ENCODE assay signal across 9 mouse cellular contexts in the genomic region with DNA sequence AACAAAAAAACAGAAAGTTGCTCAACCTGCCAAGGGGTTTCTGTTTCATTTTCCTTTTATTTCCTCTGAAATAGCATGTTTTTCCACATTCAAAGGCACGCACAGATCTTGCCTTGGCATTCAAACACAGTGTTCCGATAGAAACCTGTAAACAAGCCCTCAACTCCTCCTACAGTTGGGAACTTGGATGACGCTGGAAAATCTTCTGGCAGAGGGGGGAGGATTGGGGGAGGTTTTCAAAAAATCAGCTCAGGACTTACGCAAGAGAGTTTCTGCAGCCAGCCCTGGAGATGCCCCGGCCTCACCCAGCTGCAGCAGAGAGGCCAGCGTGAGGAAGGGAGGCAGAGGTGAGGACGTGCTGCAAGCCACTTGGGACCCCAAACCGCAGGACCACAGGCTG. TPM values are rescaled to one million over a fixed set of nuclear protein-coding genes. Genes with fewer than 3 reads are reported as not detected.
DNase-seq lines count a peak whose midpoint lies in the region; ATAC-seq and TF ChIP-seq lines count a peak whose summit lies in the region.
"Had no signal": no experiment of that assay in that cellular context is flagged by ENCODE, and none has a peak within 500 bp of the region (broad histone marks: within the 10 kb centered on the region; RNA-seq: fewer than 3 reads in every experiment).

No protein-coding gene starts in this region.

- ATAC-seq in kidney, embryonic 15.5 days (replicated peaks; ENCODE audit: low FRiP score), result no peak
- ATAC-seq in heart, embryonic 13.5 days (ENCODE audit: extremely low read depth, insufficient number of reproducible peaks, low FRiP score, low TSS enrichment), result no peak
- ATAC-seq in liver, embryonic 15.5 days (ENCODE audit: insufficient read depth), result no peak
- peak; percentile 81 for ATAC-seq in stomach, postnatal 0 days (ENCODE audit: low FRiP score, low TSS enrichment)

- TF ChIP-seq CTCF in kidney, adult 2 months (conservative IDR thresholded peaks at IDR 0.05; ENCODE audit: insufficient read depth, insufficient read length, low read depth, low read length), result no peak
- no peak; the same call in 1 of the 2 replicates for TF ChIP-seq CTCF in stomach, postnatal 0 days (IDR thresholded peaks at IDR 0.05; ENCODE audit: low read depth)

- no peaks in the 10 kb centered on the region for H3K9me3 ChIP-seq in kidney, embryonic 15.5 days (replicated peaks)
- no peaks in the 10 kb centered on the region for H3K9me3 ChIP-seq in heart, embryonic 13.5 days
- no peaks in the 10 kb centered on the region for H3K9me3 ChIP-seq in liver, embryonic 15.5 days (replicated peaks)
- H3K9me3 ChIP-seq in stomach, postnatal 0 days (ENCODE audit: control insufficient read depth, low read length), result no peaks in the 10 kb centered on the region
- H3K9me3 ChIP-seq in forebrain, embryonic 10.5 days, result no peaks in the 10 kb centered on the region

- TF ChIP-seq EP300 in stomach, postnatal 0 days (optimal IDR thresholded peaks at IDR 0.05), result peak; percentile 75

- TF ChIP-seq POLR2A in kidney, adult 2 months (IDR thresholded peaks at IDR 0.05; ENCODE audit: low read depth, low read length), result peak; percentile 39

- H3K27me3 ChIP-seq in kidney, adult 2 months (replicated peaks; ENCODE audit: control insufficient read depth, insufficient read depth, low read length), result no peaks in the 10 kb centered on the region
- H3K27me3 ChIP-seq in kidney, embryonic 15.5 days, result no peaks in the 10 kb centered on the region
- no peaks in the 10 kb centered on the region for H3K27me3 ChIP-seq in heart, embryonic 13.5 days (replicated peaks)
- no peaks in the 10 kb centered on the region for H3K27me3 ChIP-seq in liver, embryonic 15.5 days
- H3K27me3 ChIP-seq in stomach, postnatal 0 days (ENCODE audit: control insufficient read depth, insufficient read depth, low read length), result no peaks in the 10 kb centered on the region
- no peaks in the 10 kb centered on the region for H3K27me3 ChIP-seq in forebrain, embryonic 10.5 days (ENCODE audit: poor library complexity, severe bottlenecking)

- H3K27ac ChIP-seq in kidney, adult 2 months (ENCODE audit: insufficient read depth, low read depth, low read length), result no peak overlapping the region; the same call in 1 of the 2 replicates
- H3K27ac ChIP-seq in kidney, embryonic 15.5 days, result no peak overlapping the region
- H3K27ac ChIP-seq in heart, embryonic 13.5 days (replicated peaks), result peak overlapping the region; percentile 75; the same call in 1 of the 2 replicates
- H3K27ac ChIP-seq in liver, embryonic 15.5 days (replicated peaks), result no peak overlapping the region
- 0 out of 2 replicates have a peak overlapping the region, but pooled peaks have one; percentile 46 for H3K27ac ChIP-seq in stomach, postnatal 0 days (replicated peaks)
- H3K27ac ChIP-seq in forebrain, embryonic 10.5 days, result no peak overlapping the region

- H3K36me3 ChIP-seq in kidney, adult 2 months (ENCODE audit: control insufficient read depth, insufficient read depth, low read length), result no peaks in the 10 kb centered on the region
- no peaks in the 10 kb centered on the region for H3K36me3 ChIP-seq in kidney, embryonic 15.5 days
- H3K36me3 ChIP-seq in heart, embryonic 13.5 days, result no peaks in the 10 kb centered on the region
- H3K36me3 ChIP-seq in liver, embryonic 15.5 days (replicated peaks), result no peaks in the 10 kb centered on the region
- H3K36me3 ChIP-seq in stomach, postnatal 0 days (ENCODE audit: control insufficient read depth, insufficient read depth, low read length), result no peaks in the 10 kb centered on the region
- no peaks in the 10 kb centered on the region for H3K36me3 ChIP-seq in forebrain, embryonic 10.5 days (replicated peaks)

- H3K4me1 ChIP-seq in kidney, adult 2 months (ENCODE audit: control insufficient read depth, insufficient read depth, low read length), result 0 out of 2 replicates have a peak, but pooled peaks cover 4% of the 10 kb centered on the region
- peaks cover 14% of the 10 kb centered on the region for H3K4me1 ChIP-seq in kidney, embryonic 15.5 days
- H3K4me1 ChIP-seq in heart, embryonic 13.5 days, result peaks cover 23% of the 10 kb centered on the region
- H3K4me1 ChIP-seq in liver, embryonic 15.5 days (replicated peaks), result peaks cover 7% of the 10 kb centered on the region; the same call in 1 of the 2 replicates
- no peaks in the 10 kb centered on the region for H3K4me1 ChIP-seq in stomach, postnatal 0 days (replicated peaks; ENCODE audit: control insufficient read depth, insufficient read depth)
- no peaks in the 10 kb centered on the region for H3K4me1 ChIP-seq in forebrain, embryonic 10.5 days

- WGBS in kidney, adult 2 months, result 49% methylated on average over 8 of the region's 8 CpGs
- 50% methylated on average over 8 of the region's 8 CpGs for WGBS in kidney, embryonic 15.5 days
- WGBS in heart, embryonic 13.5 days, result 40% methylated on average over 8 of the region's 8 CpGs
- WGBS in liver, embryonic 15.5 days (ENCODE audit: insufficient replicate concordance), result 26% methylated on average over 8 of the region's 8 CpGs
- WGBS in stomach, postnatal 0 days, result 23% methylated on average over 8 of the region's 8 CpGs
- WGBS in forebrain, embryonic 10.5 days, result 76% methylated on average over 8 of the region's 8 CpGs

- no peak overlapping the region for H3K4me2 ChIP-seq in kidney, embryonic 15.5 days
- 0 out of 2 replicates have a peak overlapping the region, but pooled peaks have one; percentile 4 for H3K4me2 ChIP-seq in heart, embryonic 13.5 days
- 0 out of 2 replicates have a peak overlapping the region, but pooled peaks have one; percentile 35 for H3K4me2 ChIP-seq in liver, embryonic 15.5 days
- H3K4me2 ChIP-seq in stomach, postnatal 0 days (replicated peaks; ENCODE audit: low read depth), result no peak overlapping the region

- peak; percentile 82 for DNase-seq in kidney, adult 2 months
- peak; percentile 86 for DNase-seq in adrenal gland, adult 2 months
- DNase-seq in stomach, postnatal 0 days (ENCODE audit: low spot score), result peak; percentile 50
- no peak for DNase-seq in forebrain, embryonic 10.5 days (ENCODE audit: extremely low spot score, low spot score)
- no peak for DNase-seq in frontal cortex, postnatal 14 days (ENCODE audit: low spot score in 2 of 2)

- H3K9ac ChIP-seq in kidney, embryonic 15.5 days, result no peak overlapping the region
- H3K9ac ChIP-seq in heart, embryonic 13.5 days, result peak overlapping the region; percentile 33; the same call in 1 of the 2 replicates
- no peak overlapping the region for H3K9ac ChIP-seq in liver, embryonic 15.5 days
- H3K9ac ChIP-seq in stomach, postnatal 0 days (ENCODE audit: low read length), result no peak overlapping the region

- no peak overlapping the region for H3K4me3 ChIP-seq in kidney, adult 2 months (ENCODE audit: insufficient read depth, low read depth, low read length)
- H3K4me3 ChIP-seq in kidney, embryonic 15.5 days (replicated peaks), result no peak overlapping the region
- H3K4me3 ChIP-seq in heart, embryonic 13.5 days, result no peak overlapping the region
- H3K4me3 ChIP-seq in liver, embryonic 15.5 days (replicated peaks), result no peak overlapping the region
- no peak overlapping the region for H3K4me3 ChIP-seq in stomach, postnatal 0 days (ENCODE audit: low read depth, low read length)
- H3K4me3 ChIP-seq in forebrain, embryonic 10.5 days, result no peak overlapping the region

RNA-seq across cellular contexts. Expression of a gene that starts 1.4 kb away (rescaled TPM):
- polyA plus RNA-seq in kidney, adult 2 months (2012; rRNA removed), result 1.8 and 2.8 TPM in 2 replicates
- polyA plus RNA-seq in kidney, embryonic 15.5 days (2015; fragmentation: Nextera tagmentation; extraction: Ambion mirVana), result 29.0 and 30.3 TPM in 2 replicates
- 10 to 100 TPM in 1 of 2 experiments, 1 to 10 TPM in 1; 6.4 to 17.1 TPM for total RNA-seq in adrenal gland, adult 2 months (2021)
- 0.10 and 0.33 TPM in 2 replicates for polyA plus RNA-seq in adrenal gland, adult 2 months (2012; rRNA removed)
- polyA plus RNA-seq in heart, embryonic 13.5 days (2015; fragmentation: Nextera tagmentation; extraction: Ambion mirVana), result 15.9 and 19.4 TPM in 2 replicates
- 4.9 and 7.2 TPM in 2 replicates for polyA plus RNA-seq in liver, embryonic 15.5 days (2015; fragmentation: Nextera tagmentation; extraction: Ambion mirVana)
- 9.6 and 9.9 TPM in 2 replicates for polyA plus RNA-seq in stomach, postnatal 0 days (2015; fragmentation: Nextera tagmentation; extraction: Ambion mirVana)
- 36.7 and 41.7 TPM in 2 replicates for polyA plus RNA-seq in forebrain, embryonic 10.5 days (2016; fragmentation: Nextera tagmentation; extraction: Ambion mirVana)

RNA-seq across cellular contexts. Expression of a gene that starts 15.2 kb away (rescaled TPM):
- polyA plus RNA-seq in kidney, adult 2 months (2012; rRNA removed), result 20.9 and 22.2 TPM in 2 replicates
- polyA plus RNA-seq in kidney, embryonic 15.5 days (2015; fragmentation: Nextera tagmentation; extraction: Ambion mirVana), result 12.6 and 14.0 TPM in 2 replicates
- total RNA-seq in adrenal gland, adult 2 months (2021), result 10 to 100 TPM; 34.4 to 53.0 TPM
- polyA plus RNA-seq in adrenal gland, adult 2 months (2012; rRNA removed), result 94.5 and 128 TPM in 2 replicates
- 14.2 and 15.1 TPM in 2 replicates for polyA plus RNA-seq in heart, embryonic 13.5 days (2015; fragmentation: Nextera tagmentation; extraction: Ambion mirVana)
- 2.6 and 3.1 TPM in 2 replicates for polyA plus RNA-seq in liver, embryonic 15.5 days (2015; fragmentation: Nextera tagmentation; extraction: Ambion mirVana)
- 9.5 and 11.1 TPM in 2 replicates for polyA plus RNA-seq in stomach, postnatal 0 days (2015; fragmentation: Nextera tagmentation; extraction: Ambion mirVana)
- 2.6 and 3.0 TPM in 2 replicates for polyA plus RNA-seq in forebrain, embryonic 10.5 days (2016; fragmentation: Nextera tagmentation; extraction: Ambion mirVana)
- total RNA-seq: MEL had no signal

Comparison
In these comparisons a context has a peak if more than half of its experiments do, and no peak if none do; other contexts are left out.
1. DNase-seq: peak in kidney, adult 2 months (single experiment), adrenal gland, adult 2 months (single experiment) and stomach, postnatal 0 days (single experiment); none in forebrain, embryonic 10.5 days (single experiment) and frontal cortex, postnatal 14 days (0 of 2).
2. H3K27ac ChIP-seq: peak in heart, embryonic 13.5 days (single experiment) and stomach, postnatal 0 days (single experiment); none in kidney, adult 2 months (single experiment), kidney, embryonic 15.5 days (single experiment), liver, embryonic 15.5 days (single experiment) and forebrain, embryonic 10.5 days (single experiment).
3. H3K4me2 ChIP-seq: peak in heart, embryonic 13.5 days (single experiment) and liver, embryonic 15.5 days (single experiment); none in kidney, embryonic 15.5 days (single experiment) and stomach, postnatal 0 days (single experiment).